ENCODE assay signal across 9 mouse cellular contexts in genomic region chr2:160884830-160885229, GRCm38 (mm10). TPM values are rescaled to one million over a fixed set of nuclear protein-coding genes. Genes with fewer than 3 reads are reported as not detected.
DNase-seq lines count a peak whose midpoint lies in the region; ATAC-seq and TF ChIP-seq lines count a peak whose summit lies in the region.
"Had no signal": no experiment of that assay in that cellular context is flagged by ENCODE, and none has a peak within 500 bp of the region (broad histone marks: within the 10 kb centered on the region; RNA-seq: fewer than 3 reads in every experiment).

No protein-coding gene starts in this region.

- H3K4me2 ChIP-seq in intestine, embryonic 14.5 days (ENCODE audit: low read length), result no peak overlapping the region
- no peak overlapping the region for H3K4me2 ChIP-seq in intestine, embryonic 16.5 days (ENCODE audit: low read depth, low read length)
- no peak overlapping the region for H3K4me2 ChIP-seq in liver, embryonic 13.5 days
- H3K4me2 ChIP-seq: heart, embryonic 15.5 days; midbrain, embryonic 12.5 days had no signal

- H3K27me3 ChIP-seq in intestine, embryonic 14.5 days (replicated peaks; ENCODE audit: control insufficient read depth, insufficient read depth, low read length), result no peaks in the 10 kb centered on the region
- no peaks in the 10 kb centered on the region for H3K27me3 ChIP-seq in intestine, embryonic 16.5 days (replicated peaks; ENCODE audit: control insufficient read depth, insufficient read depth, low read length)
- H3K27me3 ChIP-seq in E14TG2a.4 (ENCODE audit: insufficient read depth, low read length), result peaks cover 4% of the 10 kb centered on the region
- H3K27me3 ChIP-seq in liver, embryonic 13.5 days, result 0 out of 2 replicates have a peak, but pooled peaks cover 7% of the 10 kb centered on the region
- H3K27me3 ChIP-seq: heart, embryonic 15.5 days had no signal

- H3K4me3 ChIP-seq in intestine, embryonic 14.5 days (ENCODE audit: low read depth, low read length), result no peak overlapping the region
- H3K4me3 ChIP-seq in intestine, embryonic 16.5 days (ENCODE audit: low read length), result no peak overlapping the region
- no peak overlapping the region for H3K4me3 ChIP-seq in E14TG2a.4 (replicated peaks; ENCODE audit: low read length)
- H3K4me3 ChIP-seq in liver, embryonic 13.5 days (replicated peaks), result no peak overlapping the region
- H3K4me3 ChIP-seq: heart, embryonic 15.5 days; midbrain, embryonic 12.5 days had no signal

- ATAC-seq in intestine, embryonic 14.5 days (replicated peaks; ENCODE audit: low FRiP score, low TSS enrichment, low read depth), result no peak
- ATAC-seq in intestine, embryonic 16.5 days, result no peak
- ATAC-seq in liver, embryonic 13.5 days (ENCODE audit: low read depth), result no peak

- H3K4me1 ChIP-seq in intestine, embryonic 14.5 days (replicated peaks; ENCODE audit: control insufficient read depth, insufficient read depth, low read length), result no peaks in the 10 kb centered on the region
- H3K4me1 ChIP-seq in intestine, embryonic 16.5 days (ENCODE audit: control insufficient read depth, insufficient read depth, low read length), result no peaks in the 10 kb centered on the region
- H3K4me1 ChIP-seq in E14TG2a.4 (replicated peaks; ENCODE audit: low read depth, low read length), result peaks cover 17% of the 10 kb centered on the region
- H3K4me1 ChIP-seq in liver, embryonic 13.5 days (replicated peaks), result peaks cover 12% of the 10 kb centered on the region

- TF ChIP-seq CTCF in E14TG2a.4 (conservative IDR thresholded peaks at IDR 0.05; ENCODE audit: low read length), result peak; percentile 60

- H3K9ac ChIP-seq in intestine, embryonic 14.5 days (ENCODE audit: low read length), result no peak overlapping the region
- H3K9ac ChIP-seq in intestine, embryonic 16.5 days (ENCODE audit: low read depth, low read length), result no peak overlapping the region
- no peak overlapping the region for H3K9ac ChIP-seq in liver, embryonic 13.5 days
- H3K9ac ChIP-seq: heart, embryonic 15.5 days; midbrain, embryonic 12.5 days had no signal

- DNase-seq in intestine, embryonic 14.5 days (ENCODE audit: low spot score), result peak; percentile 81
- peak; percentile 72 for DNase-seq in A20 (ENCODE audit: low read depth, low spot score)
- peak; percentile 48 to 81 for DNase-seq in cerebellum, postnatal 14 days
- DNase-seq in liver, embryonic 13.5 days, result peak; percentile 38
- peak; percentile 66 for DNase-seq in thymus, postnatal 0 days (ENCODE audit: low spot score)

- no peak overlapping the region for H3K27ac ChIP-seq in intestine, embryonic 14.5 days (ENCODE audit: low read depth)
- H3K27ac ChIP-seq in intestine, embryonic 16.5 days (ENCODE audit: low read length), result no peak overlapping the region
- H3K27ac ChIP-seq in liver, embryonic 13.5 days, result no peak overlapping the region
- H3K27ac ChIP-seq: heart, embryonic 15.5 days; midbrain, embryonic 12.5 days had no signal

- H3K36me3 ChIP-seq in intestine, embryonic 14.5 days (ENCODE audit: control insufficient read depth, insufficient read depth, low read length), result no peaks in the 10 kb centered on the region
- no peaks in the 10 kb centered on the region for H3K36me3 ChIP-seq in intestine, embryonic 16.5 days (ENCODE audit: control insufficient read depth, insufficient read depth, low read length)
- no peaks in the 10 kb centered on the region for H3K36me3 ChIP-seq in E14TG2a.4 (ENCODE audit: insufficient read depth, low read length)
- no peaks in the 10 kb centered on the region for H3K36me3 ChIP-seq in liver, embryonic 13.5 days
- H3K36me3 ChIP-seq: heart, embryonic 15.5 days; midbrain, embryonic 12.5 days had no signal

- 15% methylated on average over 2 of the region's 2 CpGs for WGBS in intestine, embryonic 14.5 days
- 38% methylated on average over 2 of the region's 2 CpGs for WGBS in intestine, embryonic 16.5 days
- 7% methylated on average over 2 of the region's 2 CpGs for WGBS in liver, embryonic 13.5 days (ENCODE audit: insufficient replicate concordance)

- no peaks in the 10 kb centered on the region for H3K9me3 ChIP-seq in intestine, embryonic 14.5 days (ENCODE audit: control insufficient read depth, low read length)
- no peaks in the 10 kb centered on the region for H3K9me3 ChIP-seq in intestine, embryonic 16.5 days (ENCODE audit: control insufficient read depth, low read length)
- no peaks in the 10 kb centered on the region for H3K9me3 ChIP-seq in E14TG2a.4 (ENCODE audit: low read length)
- H3K9me3 ChIP-seq in liver, embryonic 13.5 days (replicated peaks), result no peaks in the 10 kb centered on the region
- H3K9me3 ChIP-seq: heart, embryonic 15.5 days; midbrain, embryonic 12.5 days had no signal

RNA-seq across cellular contexts. Expression of gene Lpin3, which starts 4.4 kb away (rescaled TPM):
- 3.7 and 4.5 TPM in 2 replicates for polyA plus RNA-seq in intestine, embryonic 14.5 days (2014; fragmentation: Nextera tagmentation; extraction: Ambion mirVana)
- 11.9 and 14.0 TPM in 2 replicates for polyA plus RNA-seq in intestine, embryonic 16.5 days (2015; fragmentation: Nextera tagmentation; extraction: Ambion mirVana)
- 0.55 and 0.80 TPM in 2 replicates for polyA plus RNA-seq in liver, embryonic 13.5 days (2015; fragmentation: Nextera tagmentation; extraction: Ambion mirVana)
- 1.4 and 1.7 TPM in 2 replicates for polyA plus RNA-seq in thymus, postnatal 0 days (2015; fragmentation: Nextera tagmentation; extraction: Ambion mirVana)

RNA-seq across cellular contexts. Expression of gene Zhx3, which starts 12.0 kb away (rescaled TPM):
- 7.5 and 8.2 TPM in 2 replicates for polyA plus RNA-seq in intestine, embryonic 14.5 days (2014; fragmentation: Nextera tagmentation; extraction: Ambion mirVana)
- 5.9 and 6.6 TPM in 2 replicates for polyA plus RNA-seq in intestine, embryonic 16.5 days (2015; fragmentation: Nextera tagmentation; extraction: Ambion mirVana)
- polyA plus RNA-seq in liver, embryonic 13.5 days (2015; fragmentation: Nextera tagmentation; extraction: Ambion mirVana), result 2.0 and 2.1 TPM in 2 replicates
- polyA plus RNA-seq in thymus, postnatal 0 days (2015; fragmentation: Nextera tagmentation; extraction: Ambion mirVana), result 5.7 and 7.4 TPM in 2 replicates

RNA-seq across cellular contexts. Expression of gene Emilin3, which starts 27.3 kb away (rescaled TPM):
- 28.8 and 29.0 TPM in 2 replicates for polyA plus RNA-seq in intestine, embryonic 14.5 days (2014; fragmentation: Nextera tagmentation; extraction: Ambion mirVana)
- 24.4 and 24.8 TPM in 2 replicates for polyA plus RNA-seq in intestine, embryonic 16.5 days (2015; fragmentation: Nextera tagmentation; extraction: Ambion mirVana)
- 0.38 and 0.53 TPM in 2 replicates for polyA plus RNA-seq in liver, embryonic 13.5 days (2015; fragmentation: Nextera tagmentation; extraction: Ambion mirVana)
- 0.62 and 0.65 TPM in 2 replicates for polyA plus RNA-seq in thymus, postnatal 0 days (2015; fragmentation: Nextera tagmentation; extraction: Ambion mirVana)

Comparison
In these comparisons a context has a peak if more than half of its experiments do, and no peak if none do; other contexts are left out.
1. RNA of gene Emilin3, which starts 27.3 kb away (polyA plus RNA-seq): 28.8 to 29.0 TPM in intestine, embryonic 14.5 days and 24.4 to 24.8 TPM in intestine, embryonic 16.5 days; 0.62 to 0.65 TPM in thymus, postnatal 0 days and 0.38 to 0.53 TPM in liver, embryonic 13.5 days; every median in the first group is over 10 times any median in the second.
2. Peak in every context shown above with its lines, with median percentiles within 50 percentile points of each other: DNase-seq.